Mouse (Mus musculus) spleen, adult 2 months (tissue): ENCODE results near the gene Gm10142.

Experiments used
- CTCF ChIP-seq: fragments of 200-500 bp; IDR thresholded peaks from 2 replicates; pipeline ENCODE4 v1.5.1; 2011; ENCODE audit warnings: mild to moderate bottlenecking, inconsistent platforms; ENCODE audit not compliant: insufficient read depth, insufficient read length, insufficient replicate concordance; ENCODE audit errors: extremely low read depth
- POLR2A ChIP-seq: fragments of 200-500 bp; IDR thresholded peaks from 2 replicates; pipeline ENCODE4 v1.6.1; 2011; ENCODE audit warnings: low read depth, low read length, inconsistent platforms

DNA sequence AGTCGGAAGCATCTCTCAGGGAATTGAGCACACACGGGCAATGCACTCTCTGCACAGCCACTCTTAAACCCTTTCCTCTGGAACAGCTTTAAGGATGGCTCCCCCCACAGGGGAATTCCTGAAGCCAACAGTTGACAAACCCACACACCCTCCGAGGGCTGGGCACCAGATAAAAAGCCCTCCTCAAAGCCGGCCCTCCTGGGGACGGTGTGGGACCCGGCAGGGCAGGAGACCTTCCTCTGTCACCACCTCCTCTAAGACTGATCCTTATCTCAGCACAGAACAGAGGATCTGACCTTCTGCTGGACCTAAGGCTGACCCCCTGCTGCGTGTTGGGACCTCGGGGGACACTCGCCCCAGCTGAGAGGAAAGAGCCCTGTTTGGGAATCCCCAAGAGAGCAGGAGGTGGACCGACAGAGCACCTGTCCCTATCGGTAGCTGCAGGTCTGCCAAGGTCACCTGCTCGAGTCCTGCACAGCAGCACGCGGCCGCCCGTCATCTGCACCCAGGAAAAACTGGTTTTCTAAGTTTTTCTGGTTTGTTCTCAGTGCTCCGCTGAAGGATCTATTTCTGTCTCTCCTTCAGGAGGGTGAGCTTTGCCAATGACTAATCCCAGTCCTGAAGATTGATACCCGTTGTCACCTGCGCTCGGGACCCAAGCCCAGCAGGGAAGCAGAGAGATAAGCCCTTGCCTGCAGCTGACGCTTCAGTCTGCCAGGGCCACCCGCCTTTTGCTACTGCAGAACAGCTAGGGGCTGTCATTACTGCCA lies 29.5 kb upstream of the Gm10142 start, which contains the start of gene Tspear:
- no peak for TF ChIP-seq CTCF
- no peak for TF ChIP-seq POLR2A
